Mouse (Mus musculus) forebrain, postnatal 0 days (tissue): ENCODE results near the gene 2810408A11Rik. TPM values are rescaled to one million over a fixed set of nuclear protein-coding genes. Genes with fewer than 3 reads are reported as not detected.
"Not testable (repeated sequence)": the region's sequence is repeated elsewhere in the genome, so short reads cannot be mapped to it uniquely, and the experiment has no call there.

Experiments
- ATAC-seq: fragments of 200-750 bp; cut with Nextera tagmentation; 2 replicates; pipeline ENCODE4 v1.8.0; 2017; ENCODE audit warnings: mild to moderate bottlenecking, moderate library complexity
- DNase-seq: peaks from one replicate; pipeline ENCODE4 v3.0.0-alpha.2; 2015
- H3K27ac ChIP-seq: fragments of 300-500 bp; sonication (generic); 2 replicates; pipeline ENCODE4 v1.5.1; 2014; ENCODE audit warnings: low read depth, mild to moderate bottlenecking, antibody characterized with exemption, low read length, moderate library complexity, mixed read lengths
- H3K27me3 ChIP-seq: fragments of 300-500 bp; sonication (generic); 2 replicates; pipeline ENCODE4 v1.6.1; 2014; ENCODE audit warnings: mild to moderate bottlenecking, low read length, mixed read lengths; ENCODE audit not compliant: insufficient read depth
- H3K36me3 ChIP-seq: fragments of 300-500 bp; sonication (generic); 2 replicates; pipeline ENCODE4 v1.6.1; 2014; ENCODE audit warnings: mild to moderate bottlenecking, moderate library complexity; ENCODE audit not compliant: insufficient read depth
- H3K4me1 ChIP-seq: fragments of 300-500 bp; sonication (generic); 2 replicates; pipeline ENCODE4 v1.6.1; 2014; ENCODE audit warnings: antibody characterized with exemption; ENCODE audit not compliant: insufficient read depth
- H3K4me2 ChIP-seq: fragments of 300-500 bp; sonication (generic); 2 replicates; pipeline ENCODE4 v1.6.1; 2014; ENCODE audit warnings: low read depth, mild to moderate bottlenecking, moderate library complexity
- H3K4me3 ChIP-seq: fragments of 300-500 bp; sonication (generic); 2 replicates; pipeline ENCODE4 v1.5.1; 2014; ENCODE audit warnings: low read depth, low read length, mixed read lengths
- H3K9ac ChIP-seq: fragments of 300-500 bp; sonication (generic); 2 replicates; pipeline ENCODE4 v1.6.1; 2014; ENCODE audit warnings: mild to moderate bottlenecking
- H3K9me3 ChIP-seq: fragments of 300-500 bp; sonication (generic); 2 replicates; pipeline ENCODE4 v1.6.1; 2016; ENCODE audit warnings: low read length
- CTCF ChIP-seq: sonication (generic); IDR thresholded peaks from 2 replicates; pipeline ENCODE4 v1.5.1; 2016; ENCODE audit warnings: antibody characterized with exemption, control low read depth, low read depth
- WGBS: fragments of 180-500 bp; shearing (Covaris S2); extraction: QIAGEN DNeasy Blood & Tissue Kit; methylation state at CpG from one replicate; pipeline ENCODE4 v1.1.7; 2014; 5-methylcytosine and 5-hydroxymethylcytosine counted together
- polyA plus RNA-seq: library from polyadenylated mRNA; unstranded; fragments of >200 nt; fragmentation: Nextera tagmentation; extraction: Ambion mirVana; gene quantifications from 2 replicates; pipeline ENCODE4 v1.2.1, GENCODE M21; 2015
- total RNA-seq: library from RNA; depleted of rRNA; stranded (reverse); fragments of >200 nt; gene quantifications from 2 replicates; pipeline ENCODE4 v1.2.3, GENCODE M21; 2014

2810408A11Rik gene
- total and polyA plus RNA-seq, 2 experiments from 2014 or later, result 10.5 to 11.4 TPM

GRCm38 (mm10) chr11:69871822-69872221 is 29.0 kb downstream of the 2810408A11Rik start:
- H3K27ac ChIP-seq, result no peak overlapping the region
- no peaks in the 10 kb centered on the region for H3K27me3 ChIP-seq
- no peak overlapping the region for H3K4me2 ChIP-seq
- no peak overlapping the region for H3K9ac ChIP-seq
- WGBS, result 86% methylated on average over 7 of the region's 7 CpGs
- no peak for ATAC-seq
- DNase-seq, result no peak
- no peaks in the 10 kb centered on the region for H3K4me1 ChIP-seq
- H3K9me3 ChIP-seq, result no peaks in the 10 kb centered on the region
- no peak overlapping the region for H3K4me3 ChIP-seq
- TF ChIP-seq CTCF, result no peak
- H3K36me3 ChIP-seq, result no peaks in the 10 kb centered on the region

DNA sequence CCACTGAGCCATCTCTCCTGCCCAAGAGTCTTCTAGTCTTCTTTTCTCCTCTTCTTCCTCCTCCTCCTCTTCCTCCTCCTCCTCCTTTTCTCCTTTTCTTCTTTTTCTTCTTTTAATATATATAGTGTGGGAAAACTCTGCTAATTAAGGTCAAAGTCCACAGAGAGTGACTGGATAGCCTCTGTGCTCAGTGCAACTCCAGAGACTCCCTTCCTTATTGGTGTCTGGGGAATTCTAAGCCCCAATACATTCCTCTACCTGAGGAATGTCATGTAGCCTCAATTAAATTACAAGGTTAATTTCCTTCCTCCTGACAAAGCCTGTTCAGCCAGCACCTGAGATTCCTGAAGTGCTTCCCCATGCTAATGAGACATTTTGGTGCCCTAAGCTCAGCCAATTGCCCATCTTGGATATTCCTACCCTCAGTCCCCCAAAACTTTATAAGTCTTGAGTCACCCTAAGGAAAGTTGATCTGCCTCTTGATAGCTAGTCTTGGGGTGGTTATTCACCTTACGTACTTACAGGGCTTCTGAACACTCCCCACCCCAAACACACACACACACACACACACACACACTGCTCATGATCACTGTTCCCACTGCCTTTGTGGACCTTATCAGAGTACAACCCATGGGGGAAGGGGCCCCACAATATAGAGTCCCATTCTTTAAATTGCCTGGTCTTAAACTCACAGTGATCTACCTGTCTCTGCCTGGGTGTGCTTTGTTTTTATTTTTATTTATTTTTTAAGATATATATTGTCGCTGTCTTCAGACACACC is 30.3 kb downstream of the 2810408A11Rik start:
- H3K27ac ChIP-seq, result no peak overlapping the region
- ATAC-seq (no peak), DNase-seq (no peak)
- no peak overlapping the region for H3K9ac ChIP-seq
- H3K9me3 ChIP-seq, result no peaks in the 10 kb centered on the region
- H3K27me3 ChIP-seq, result no peaks in the 10 kb centered on the region
- H3K4me2 ChIP-seq, result no peak overlapping the region
- 93% methylated on average over 2 of the region's 2 CpGs for WGBS
- no peaks in the 10 kb centered on the region for H3K4me1 ChIP-seq
- no peak for TF ChIP-seq CTCF
- H3K36me3 ChIP-seq, result no peaks in the 10 kb centered on the region
- no peak overlapping the region for H3K4me3 ChIP-seq

DNA sequence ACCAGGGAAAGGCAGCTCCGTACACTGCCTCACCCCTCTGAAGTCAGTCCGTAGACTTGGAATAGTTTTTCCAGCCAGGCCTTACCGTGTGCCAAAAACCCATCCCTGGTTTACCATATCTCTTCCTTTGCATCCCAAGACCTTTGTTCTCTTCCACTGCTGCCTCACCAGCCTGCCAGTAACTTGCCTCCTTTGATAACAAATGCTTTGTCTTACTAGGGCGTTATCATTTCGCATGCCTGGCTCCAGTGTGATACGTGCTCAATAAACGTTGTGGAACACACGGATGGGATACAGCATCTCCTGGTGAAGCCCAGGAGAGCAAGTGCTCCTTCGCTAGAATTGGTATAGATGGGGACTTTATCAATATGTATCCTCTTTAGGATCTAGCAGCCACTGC is 33.5 kb downstream of the 2810408A11Rik start:
- ATAC-seq, result no peak
- WGBS, result 66% methylated on average over 9 of the region's 9 CpGs
- H3K36me3 ChIP-seq, result no peaks in the 10 kb centered on the region
- H3K4me1 ChIP-seq, result no peaks in the 10 kb centered on the region
- no peaks in the 10 kb centered on the region for H3K27me3 ChIP-seq
- H3K27ac ChIP-seq, result no peak overlapping the region
- H3K9me3 ChIP-seq, result no peaks in the 10 kb centered on the region
- DNase-seq, result no peak
- TF ChIP-seq CTCF, result no peak
- no peak overlapping the region for H3K9ac ChIP-seq
- no peak overlapping the region for H3K4me2 ChIP-seq
- no peak overlapping the region for H3K4me3 ChIP-seq

GRCm38 (mm10) chr11:69865561-69865960 is 35.2 kb downstream of the 2810408A11Rik start:
- H3K27me3 ChIP-seq, result no peaks in the 10 kb centered on the region
- no peak overlapping the region for H3K4me3 ChIP-seq
- no peak for TF ChIP-seq CTCF
- no peaks in the 10 kb centered on the region for H3K9me3 ChIP-seq
- no peak overlapping the region for H3K9ac ChIP-seq
- WGBS, result 77% methylated on average over 9 of the region's 9 CpGs
- H3K36me3 ChIP-seq, result no peaks in the 10 kb centered on the region
- no peak overlapping the region for H3K27ac ChIP-seq
- no peak for DNase-seq
- no peak overlapping the region for H3K4me2 ChIP-seq
- H3K4me1 ChIP-seq, result no peaks in the 10 kb centered on the region
- ATAC-seq, result no peak

- no peak for ATAC-seq
- no peak for DNase-seq
- TF ChIP-seq CTCF, result no peak
- H3K9ac ChIP-seq, result no peak overlapping the region
- no peaks in the 10 kb centered on the region for H3K36me3 ChIP-seq
- WGBS, result 39% methylated on average over 8 of the region's 8 CpGs
- no peak overlapping the region for H3K4me3 ChIP-seq
- no peaks in the 10 kb centered on the region for H3K4me1 ChIP-seq
- H3K27me3 ChIP-seq, result no peaks in the 10 kb centered on the region
- no peak overlapping the region for H3K27ac ChIP-seq
- no peak overlapping the region for H3K4me2 ChIP-seq
- H3K9me3 ChIP-seq, result no peaks in the 10 kb centered on the region
Measured at GRCm38 (mm10) chr11:69864138-69864860, 36.5 kb downstream of the 2810408A11Rik start.

GRCm38 (mm10) chr11:69863729-69864128 is 37.1 kb downstream of the 2810408A11Rik start:
- H3K9me3 ChIP-seq, H3K9ac ChIP-seq, H3K36me3 ChIP-seq, H3K4me3 ChIP-seq, H3K27ac ChIP-seq, ATAC-seq, H3K27me3 ChIP-seq, DNase-seq, H3K4me1 ChIP-seq, H3K4me2 ChIP-seq: not testable (repeated sequence)
- 81% methylated on average over 3 of the region's 3 CpGs for WGBS
